Mouse (Mus musculus): ENCODE data around the gene Ninj1. TPM values are rescaled to one million over a fixed set of nuclear protein-coding genes. Genes with fewer than 3 reads are reported as not detected.

Gene Ninj1
- total RNA-seq, 2 experiments from 2014 or later, result 24.4 to 26.4 TPM

GRCm38 (mm10) chr13:49224314-49224713, 37.0 kb downstream of the Ninj1 start:
- no peak for DNase-seq (ENCODE audit: low spot score in 2 of 2)

DNA sequence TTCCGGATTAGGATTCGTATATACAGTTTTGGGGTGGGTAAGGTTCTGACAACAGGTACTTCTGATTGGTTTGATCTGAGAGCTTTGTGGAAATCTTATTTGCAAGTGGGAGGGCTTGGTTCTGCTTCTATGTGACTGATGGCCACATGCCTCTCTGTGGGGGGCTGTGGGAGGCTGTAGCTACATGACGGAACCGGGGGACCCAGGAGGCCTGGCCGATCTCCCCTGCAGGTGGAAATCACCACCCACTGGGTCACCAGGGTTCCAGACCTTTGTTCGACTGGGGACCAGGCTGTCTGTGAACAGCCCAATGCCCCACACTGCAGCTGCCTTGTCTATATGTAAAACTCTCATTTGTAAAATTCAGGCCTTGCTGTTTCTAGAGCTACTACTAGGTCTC, 37.4 kb downstream of the Ninj1 start:
- no peak for DNase-seq (ENCODE audit: low spot score in 2 of 2)

GRCm38 (mm10) chr13:49225159-49225558, 37.9 kb downstream of the Ninj1 start:
- DNase-seq (ENCODE audit: low spot score in 2 of 2), result no peak

GRCm38 (mm10) chr13:49225633-49226032, 38.3 kb downstream of the Ninj1 start:
- no peak for DNase-seq (ENCODE audit: low spot score in 2 of 2)

DNA sequence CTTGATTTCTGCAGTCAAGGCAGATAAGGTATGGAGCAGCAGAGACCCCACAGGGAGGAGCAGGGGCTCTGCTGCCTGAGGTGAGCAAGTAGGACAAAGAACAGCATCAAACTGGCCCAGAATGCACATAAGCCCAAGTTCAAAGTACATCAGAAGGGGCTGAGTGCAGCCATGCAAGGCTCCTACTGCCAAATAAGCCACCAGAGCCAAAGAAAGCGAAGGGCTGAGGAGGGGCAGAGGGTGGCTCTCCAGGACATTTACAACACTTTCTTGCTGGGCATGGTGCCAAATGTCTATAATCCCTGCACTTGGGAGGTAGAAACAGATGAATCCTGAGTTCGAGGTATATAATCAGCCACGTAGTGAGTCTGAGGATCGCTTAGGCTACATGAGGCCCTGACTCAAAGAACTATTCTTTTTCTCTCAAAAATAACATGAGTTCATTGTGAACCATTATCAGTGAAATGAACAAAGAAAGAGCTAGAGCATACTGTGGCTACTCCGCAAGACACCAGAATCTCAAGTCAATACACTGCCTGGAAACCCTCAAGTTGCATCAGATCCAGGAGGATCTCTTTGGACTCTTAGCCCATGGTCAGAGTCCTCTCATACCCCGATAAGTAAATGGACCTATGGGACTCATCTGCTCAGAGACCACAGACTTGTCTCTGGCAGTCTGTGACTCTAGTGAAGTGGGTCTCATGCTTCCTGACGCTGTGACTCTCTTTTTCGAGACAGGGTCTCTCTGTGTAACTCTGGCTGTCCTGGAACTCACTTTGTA, 46.7 kb downstream of the Ninj1 start:
- no peak for DNase-seq (ENCODE audit: low spot score in 2 of 2)

- DNase-seq (ENCODE audit: low spot score in 2 of 2), result no peak
These were observed 47.4 kb downstream of the Ninj1 start for GRCm38 (mm10) chr13:49234711-49235110.

GRCm38 (mm10) chr13:49237617-49238016, 50.3 kb downstream of the Ninj1 start:
- no peak for DNase-seq (ENCODE audit: low spot score in 2 of 2)

DNA sequence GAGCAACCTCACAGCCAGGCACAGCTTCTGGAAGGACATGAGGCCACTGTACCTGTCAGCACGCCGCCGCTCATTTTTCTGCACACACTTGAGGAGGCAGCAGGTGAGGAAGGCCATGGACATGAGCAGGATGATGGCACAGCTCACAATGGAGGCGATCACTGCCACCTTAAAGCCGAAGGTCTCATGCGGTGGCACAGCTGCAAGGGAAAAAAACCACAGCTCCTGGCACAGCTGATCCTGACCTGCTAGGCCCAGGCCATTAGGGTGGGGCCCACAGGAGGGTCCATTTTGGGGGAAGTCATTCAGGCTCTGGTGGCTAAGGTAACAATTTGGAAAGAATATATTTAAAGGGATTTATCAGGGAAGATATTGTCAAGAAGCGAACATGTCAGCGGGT, 51.5 kb downstream of the Ninj1 start:
- no peak for DNase-seq (ENCODE audit: low spot score in 2 of 2)

GRCm38 (mm10) chr13:49242321-49243065, 55.2 kb downstream of the Ninj1 start:
- DNase-seq (ENCODE audit: low spot score in 2 of 2), result peak in 1 of 2 experiments; percentile 26

DNA sequence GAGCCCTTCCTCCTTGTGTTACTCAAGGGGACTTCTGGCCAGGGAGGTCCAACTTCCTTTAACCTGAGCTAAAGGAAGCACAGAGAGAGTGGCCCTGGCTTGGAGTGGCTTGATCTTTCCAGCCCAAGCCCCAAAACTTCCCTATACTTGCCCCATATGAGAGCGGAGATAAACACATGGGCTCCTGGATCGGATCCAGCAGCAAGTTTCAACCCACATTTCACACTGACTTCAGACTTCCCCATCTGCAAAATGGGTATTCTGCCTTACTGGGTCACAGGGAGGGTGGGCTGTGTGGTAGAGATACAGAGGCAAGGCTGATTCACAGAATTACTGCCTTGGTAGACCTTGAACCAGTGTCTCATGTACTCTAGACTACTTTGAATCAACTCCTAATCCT, 56.2 kb downstream of the Ninj1 start:
- DNase-seq (ENCODE audit: low spot score in 2 of 2), result no peak

GRCm38 (mm10) chr13:49245251-49245650, 58.0 kb downstream of the Ninj1 start:
- DNase-seq (ENCODE audit: low spot score in 2 of 2), result no peak

Other genes starting within 250 kb of the Ninj1 start
- 100 to 1,000 TPM; 113 to 114 TPM for gene Fam120a, start 219.5 kb upstream of the Ninj1 start, total RNA-seq (2021)
- 10 to 100 TPM; 91.9 to 99.8 TPM for gene Wnk2, start 39.5 kb upstream of the Ninj1 start, total RNA-seq (2021)
- gene Card19, start 28.6 kb downstream of the Ninj1 start, total RNA-seq (2021), result 10 to 100 TPM; 17.1 to 18.4 TPM
- 1 to 10 TPM; 2.6 to 3.7 TPM for gene Susd3, start 61.2 kb downstream of the Ninj1 start, total RNA-seq (2021)
- gene Fgd3, start 132.8 kb downstream of the Ninj1 start, total RNA-seq (2021), result 1 to 10 TPM; 7.3 to 7.9 TPM
- gene Bicd2, start 154.1 kb downstream of the Ninj1 start, total RNA-seq (2021), result 10 to 100 TPM; 47.9 to 48.6 TPM
- 10 to 100 TPM; 21.7 to 22.1 TPM for gene Ippk, start 233.8 kb downstream of the Ninj1 start, total RNA-seq (2021)

Data from layer of hippocampus, postnatal 14 days (tissue).